In genomic region chr6:136612312-136612711, GRCm38 (mm10) we compare ENCODE assay signal across 14 mouse cellular contexts. TPM values are rescaled to one million over a fixed set of nuclear protein-coding genes. Genes with fewer than 3 reads are reported as not detected.
DNase-seq lines count a peak whose midpoint lies in the region; ATAC-seq and TF ChIP-seq lines count a peak whose summit lies in the region.
"Had no signal": no experiment of that assay in that cellular context is flagged by ENCODE, and none has a peak within 500 bp of the region (broad histone marks: within the 10 kb centered on the region; RNA-seq: fewer than 3 reads in every experiment).

No protein-coding gene starts in this region.

- no peaks in the 10 kb centered on the region for H3K4me1 ChIP-seq in ES-E14 (ENCODE audit: control insufficient read depth in 2 of 2, insufficient read depth in 2 of 2, low read length in 2 of 2, poor library complexity in 1 of 2)
- H3K4me1 ChIP-seq: limb, embryonic 15.5 days; neural tube, embryonic 15.5 days had no signal

- peak; percentile 29 to 34 for DNase-seq in cerebellum, postnatal 14 days
- no peak for DNase-seq in cerebellum, adult 11 months
- no peak for DNase-seq in left cerebral cortex, adult 2 months (ENCODE audit: extremely low spot score in 1 of 2, low spot score in 2 of 2)
- no peak for DNase-seq in left cerebral cortex, adult 18-20 months (ENCODE audit: low spot score in 2 of 2)
- peak; percentile 39 for DNase-seq in ES-E14 (ENCODE audit: low read depth, low spot score)
- DNase-seq in adrenal gland, adult (ENCODE audit: inconsistent age in 2 of 2, low spot score in 1 of 2), result no peak
- no peak for DNase-seq in yolk sac, embryonic 10.5 days (ENCODE audit: low spot score)
- DNase-seq: heart, postnatal 14 days; kidney, postnatal 36 days; lung, postnatal 14 days had no signal

- no peak overlapping the region for H3K4me3 ChIP-seq in left cerebral cortex, adult 2 months
- H3K4me3 ChIP-seq in ES-E14 (ENCODE audit: insufficient read depth in 1 of 2, low read depth in 1 of 2, low read length in 2 of 2, poor library complexity in 1 of 2, severe bottlenecking in 1 of 2), result no peak overlapping the region
- H3K4me3 ChIP-seq: limb, embryonic 15.5 days; neural tube, embryonic 15.5 days had no signal

- H3K36me3 ChIP-seq in ES-E14 (ENCODE audit: control insufficient read depth, insufficient read depth, low read length, poor library complexity, severe bottlenecking), result peaks cover 4% of the 10 kb centered on the region; the same call in 1 of the 2 replicates

- no peaks in the 10 kb centered on the region for H3K9me3 ChIP-seq in ES-E14 (ENCODE audit: control insufficient read depth, insufficient read depth, low read depth, low read length)
- H3K9me3 ChIP-seq: limb, embryonic 15.5 days; neural tube, embryonic 15.5 days had no signal

- in situ Hi-C loops in ES-E14 (cut with MboI; ENCODE audit: low sequenced_read_pairs in 2 of 2, unreplicated experiment in 2 of 2), result loop anchor here in 1 of 2 experiments (25.0 kb wide), 1 partner anchor 375 kb away; no protein-coding TSS in a partner anchor

- peak; percentile 34; the same call in 1 of the 2 replicates for ATAC-seq in megakaryocyte, adult 5-6 weeks (ENCODE audit: poor library complexity, severe bottlenecking)
- ATAC-seq: inflammation-experienced regulatory T-cells, adult 6 months had no signal

- no peak overlapping the region for H3K9ac ChIP-seq in ES-E14 (ENCODE audit: insufficient read depth, low read depth, low read length, poor library complexity, severe bottlenecking)
- H3K9ac ChIP-seq: limb, embryonic 15.5 days; neural tube, embryonic 15.5 days had no signal

- intact Hi-C loops in left cerebral cortex, adult 2 months (cut with DNase I), result no loop called here

- peak; percentile 34 for TF ChIP-seq CTCF in left cerebral cortex, adult 2 months (IDR thresholded peaks at IDR 0.05)

- H3K27ac ChIP-seq in left cerebral cortex, adult 2 months, result no peak overlapping the region
- H3K27ac ChIP-seq in ES-E14 (ENCODE audit: insufficient read depth, low read depth, low read length, poor library complexity, severe bottlenecking), result no peak overlapping the region
- H3K27ac ChIP-seq: limb, embryonic 15.5 days; neural tube, embryonic 15.5 days had no signal

TF ChIP-seq in ES-E14, 5 proteins besides CTCF, POLR2A, EP300 and RAD21:
- TF ChIP-seq CHD2 (IDR thresholded peaks at IDR 0.05; ENCODE audit: low read depth, low read length) (no peak), ZC3H11A (IDR thresholded peaks at IDR 0.05; ENCODE audit: borderline replicate concordance, low read depth, low read length) (no peak), MAFK (IDR thresholded peaks at IDR 0.05; ENCODE audit: insufficient read depth, low read depth, low read length) (no peak), HCFC1 (IDR thresholded peaks at IDR 0.05; ENCODE audit: borderline replicate concordance, insufficient read depth, low read length) (no peak), ZNF384 (IDR thresholded peaks at IDR 0.05; ENCODE audit: low read depth, low read length) (no peak)

RNA-seq across cellular contexts. Expression of gene Plbd1, which starts 49.4 kb away (rescaled TPM):
- under 1 TPM in 1 of 2 experiments, not detected in 1; 0.45 TPM for total RNA-seq in left cerebral cortex, adult 2 months (2021)
- under 1 TPM; 0.16 to 0.65 TPM for total RNA-seq in left cerebral cortex, adult 18-20 months (2021)
- total RNA-seq in ES-E14 (2012; rRNA removed), result 2.5 and 3.0 TPM in 2 replicates
- total RNA-seq in megakaryocyte, adult 5-6 weeks (2015), result 346 and 350 TPM in 2 replicates
- total RNA-seq in megakaryocyte, adult 5-6 weeks (2017), result 290 and 300 TPM in 2 replicates

Comparison
In these comparisons a context has a peak if more than half of its experiments do, and no peak if none do; other contexts are left out.
1. DNase-seq: peak in cerebellum, postnatal 14 days (2 of 2) and ES-E14 (single experiment); none in cerebellum, adult 11 months (single experiment), left cerebral cortex, adult 2 months (0 of 2), left cerebral cortex, adult 18-20 months (0 of 2), adrenal gland, adult (0 of 2) and yolk sac, embryonic 10.5 days (single experiment).
2. RNA of gene Plbd1, which starts 49.4 kb away (total RNA-seq): 290 to 350 TPM in megakaryocyte, adult 5-6 weeks; 2.5 to 3.0 TPM in ES-E14, 0.16 to 0.65 TPM in left cerebral cortex, adult 18-20 months and 0.45 TPM in left cerebral cortex, adult 2 months; every median in the first group is over 10 times any median in the second.